Mouse (Mus musculus) heart, embryonic 13.5 days (tissue): Measurements from ENCODE around the gene Nelfb. TPM values are rescaled to one million over a fixed set of nuclear protein-coding genes. Genes with fewer than 3 reads are reported as not detected.
"Not testable (repeated sequence)": the region's sequence is repeated elsewhere in the genome, so short reads cannot be mapped to it uniquely, and the experiment has no call there.

Experiments used
- ATAC-seq: fragments of 200-750 bp; cut with Nextera tagmentation; 2 replicates; pipeline ENCODE4 v1.8.0; 2017; ENCODE audit warnings: moderate TSS enrichment; ENCODE audit not compliant: insufficient number of reproducible peaks, low FRiP score, low TSS enrichment; ENCODE audit errors: extremely low read depth
- H3K27ac ChIP-seq: fragments of 300-500 bp; sonication (generic); replicated peaks from 2 replicates; pipeline ENCODE4 v1.5.1; 2015; ENCODE audit warnings: moderate library complexity, mild to moderate bottlenecking, inconsistent platforms
- H3K27me3 ChIP-seq: fragments of 300-500 bp; sonication (generic); replicated peaks from 2 replicates; pipeline ENCODE4 v1.6.1; 2015; ENCODE audit warnings: mild to moderate bottlenecking, inconsistent platforms
- H3K36me3 ChIP-seq: fragments of 300-500 bp; sonication (generic); 2 replicates; pipeline ENCODE4 v1.6.1; 2015; ENCODE audit warnings: mild to moderate bottlenecking, inconsistent platforms
- H3K4me1 ChIP-seq: fragments of 300-500 bp; sonication (generic); 2 replicates; pipeline ENCODE4 v1.6.1; 2015; ENCODE audit warnings: inconsistent platforms
- H3K4me2 ChIP-seq: fragments of 300-500 bp; sonication (generic); 2 replicates; pipeline ENCODE4 v1.6.1; 2015; ENCODE audit warnings: inconsistent platforms, mild to moderate bottlenecking, moderate library complexity
- H3K4me3 ChIP-seq: fragments of 300-500 bp; sonication (generic); 2 replicates; pipeline ENCODE4 v1.5.1; 2015; ENCODE audit warnings: moderate library complexity, mild to moderate bottlenecking, inconsistent platforms
- H3K9ac ChIP-seq: fragments of 300-500 bp; sonication (generic); 2 replicates; pipeline ENCODE4 v1.6.1; 2015; ENCODE audit warnings: inconsistent platforms, mild to moderate bottlenecking, moderate library complexity
- H3K9me3 ChIP-seq: fragments of 300-500 bp; sonication (generic); 2 replicates; pipeline ENCODE4 v1.6.1; 2016; ENCODE audit warnings: inconsistent platforms
- WGBS: fragments of 180-500 bp; shearing (Covaris S2); methylation state at CpG from one replicate; pipeline ENCODE4 v1.1.7; 2015; ENCODE audit warnings: mixed read lengths; 5-methylcytosine and 5-hydroxymethylcytosine counted together
- polyA plus RNA-seq: library from polyadenylated mRNA; unstranded; fragments of >200 nt; fragmentation: Nextera tagmentation; extraction: Ambion mirVana; gene quantifications from 2 replicates; pipeline ENCODE4 v1.2.1, GENCODE M21; 2015

Nelfb gene
- polyA plus RNA-seq: 68.8 and 72.8 TPM in 2 replicates

- H3K27me3 ChIP-seq: peaks cover 24% of the 10 kb centered on the region
Measured at GRCm38 (mm10) chr2:25211121-25211670, at the start of gene Nelfb. Gene Nelfb (minus strand): TSS chr2:25211489.

DNA sequence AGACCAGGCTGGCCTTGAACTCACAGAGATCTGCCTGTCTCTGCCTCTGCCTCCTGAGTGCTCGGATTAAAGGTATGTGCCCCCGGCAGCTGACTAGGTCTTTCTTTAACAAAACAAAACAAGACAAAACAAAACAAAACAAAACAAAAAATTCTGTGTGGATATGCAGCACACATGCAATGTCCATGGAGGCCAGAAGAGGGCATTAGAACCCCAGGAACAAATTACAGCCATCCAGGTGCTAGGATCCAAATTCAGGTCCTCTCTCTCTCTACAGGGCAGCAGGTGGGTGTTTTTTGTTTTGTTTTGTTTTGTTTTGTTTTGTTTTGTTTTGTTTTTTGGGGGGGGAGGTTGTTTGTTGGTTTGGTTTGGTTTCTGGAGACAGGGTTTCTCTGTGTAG lies 47.6 kb upstream of the Nelfb start:
- no peak for ATAC-seq
- Histone ChIP-seq H3K27me3 (peaks cover 7% of the 10 kb centered on the region), H3K9ac (no peak overlapping the region), H3K36me3 (no peaks in the 10 kb centered on the region), H3K4me3 (no peak overlapping the region), H3K4me1 (peaks cover 34% of the 10 kb centered on the region), H3K27ac (no peak overlapping the region), H3K4me2 (no peak overlapping the region), H3K9me3 (no peaks in the 10 kb centered on the region)
- WGBS: 56% methylated on average over 2 of the region's 2 CpGs

More at GRCm38 (mm10) chr2:25211121-25211670, at the start of gene Nelfb:
- Histone ChIP-seq H3K9me3 (no peaks in the 10 kb centered on the region), H3K4me3 (peak within 1 kb of the TSS; percentile 98), H3K36me3 (peaks cover 35% of the 10 kb centered on the region), H3K9ac (peak within 1 kb of the TSS; percentile 96), H3K4me2 (peak within 1 kb of the TSS; percentile 82), H3K4me1 (peaks cover 23% of the 10 kb centered on the region), H3K27ac (peak within 1 kb of the TSS; percentile 89)
- peak; percentile 74 for ATAC-seq
- under 1% methylated on average over 44 of the region's 44 CpGs for WGBS

GRCm38 (mm10) chr2:25257250-25257649 lies 46.0 kb upstream of the Nelfb start:
- H3K4me3 ChIP-seq, ATAC-seq, H3K27ac ChIP-seq, H3K9me3 ChIP-seq, H3K4me2 ChIP-seq, H3K27me3 ChIP-seq, H3K9ac ChIP-seq: not testable (repeated sequence)
- WGBS: 74% methylated on average over 5 of the region's 5 CpGs
- Histone ChIP-seq H3K4me1 (peaks cover 25% of the 10 kb centered on the region), H3K36me3 (peaks cover 11% of the 10 kb centered on the region)

GRCm38 (mm10) chr2:25256443-25257109 lies 45.3 kb upstream of the Nelfb start:
- H3K36me3 ChIP-seq: peaks cover 18% of the 10 kb centered on the region
- H3K9ac ChIP-seq: peak overlapping the region; percentile 89
- peak overlapping the region; percentile 64 for H3K27ac ChIP-seq
- WGBS: 54% methylated on average over 12 of the region's 12 CpGs
- peaks cover 21% of the 10 kb centered on the region for H3K4me1 ChIP-seq
- not testable (repeated sequence) for ATAC-seq, H3K27me3 ChIP-seq, H3K9me3 ChIP-seq
- peak overlapping the region; percentile 94 for H3K4me2 ChIP-seq
- H3K4me3 ChIP-seq: peak overlapping the region; percentile 88

DNA sequence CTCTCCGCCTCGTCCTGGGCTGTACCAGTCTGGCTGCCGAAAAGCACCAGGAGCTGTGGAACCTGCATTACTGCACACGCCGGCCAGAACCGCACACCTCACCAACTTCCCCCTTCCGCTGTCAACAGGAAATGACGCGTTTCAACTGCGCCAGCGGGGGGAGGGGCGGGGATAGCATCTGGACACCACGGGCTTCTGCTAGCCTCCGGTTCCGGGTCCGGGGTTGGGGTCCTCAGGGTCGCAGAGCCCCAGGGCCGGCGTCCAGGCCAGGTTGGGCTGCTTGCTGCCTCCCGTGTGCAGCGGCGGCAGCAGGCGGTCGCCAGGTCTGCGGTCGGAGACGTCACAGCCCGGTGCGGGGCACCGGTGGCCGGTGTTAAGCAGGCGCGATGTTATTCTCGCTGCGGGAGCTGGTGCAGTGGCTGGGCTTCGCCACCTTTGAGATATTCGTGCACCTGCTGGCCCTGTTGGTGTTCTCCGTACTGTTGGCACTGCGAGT lies 44.0 kb upstream of the Nelfb start, which contains the start of gene Tmem203:
Gene Tmem203, plus strand, starts transcription at position 156 of the 496 bp plus-strand sequence.
- H3K4me3 ChIP-seq: peak within 1 kb of the TSS; percentile 88
- peak within 1 kb of the TSS; percentile 94 for H3K4me2 ChIP-seq
- H3K9me3 ChIP-seq: no peaks in the 10 kb centered on the region
- H3K4me1 ChIP-seq: peaks cover 21% of the 10 kb centered on the region
- peak within 1 kb of the TSS; percentile 64 for H3K27ac ChIP-seq
- peaks cover 31% of the 10 kb centered on the region for H3K36me3 ChIP-seq
- under 1% methylated on average over 39 of the region's 39 CpGs for WGBS
- peak; percentile 82 for ATAC-seq
- H3K9ac ChIP-seq: peak within 1 kb of the TSS; percentile 89
- H3K27me3 ChIP-seq: no peaks in the 10 kb centered on the region

- no peak overlapping the region for H3K27ac ChIP-seq
- H3K4me2 ChIP-seq: no peak overlapping the region
- H3K4me3 ChIP-seq: no peak overlapping the region
- peaks cover 60% of the 10 kb centered on the region for H3K36me3 ChIP-seq
- 77% methylated on average over 1 of the region's 1 CpGs for WGBS
- H3K4me1 ChIP-seq: peaks cover 21% of the 10 kb centered on the region
- no peak overlapping the region for H3K9ac ChIP-seq
- H3K27me3 ChIP-seq: no peaks in the 10 kb centered on the region
- no peak for ATAC-seq
- no peaks in the 10 kb centered on the region for H3K9me3 ChIP-seq
Measured at GRCm38 (mm10) chr2:25252331-25252730, 41.0 kb upstream of the Nelfb start.

DNA sequence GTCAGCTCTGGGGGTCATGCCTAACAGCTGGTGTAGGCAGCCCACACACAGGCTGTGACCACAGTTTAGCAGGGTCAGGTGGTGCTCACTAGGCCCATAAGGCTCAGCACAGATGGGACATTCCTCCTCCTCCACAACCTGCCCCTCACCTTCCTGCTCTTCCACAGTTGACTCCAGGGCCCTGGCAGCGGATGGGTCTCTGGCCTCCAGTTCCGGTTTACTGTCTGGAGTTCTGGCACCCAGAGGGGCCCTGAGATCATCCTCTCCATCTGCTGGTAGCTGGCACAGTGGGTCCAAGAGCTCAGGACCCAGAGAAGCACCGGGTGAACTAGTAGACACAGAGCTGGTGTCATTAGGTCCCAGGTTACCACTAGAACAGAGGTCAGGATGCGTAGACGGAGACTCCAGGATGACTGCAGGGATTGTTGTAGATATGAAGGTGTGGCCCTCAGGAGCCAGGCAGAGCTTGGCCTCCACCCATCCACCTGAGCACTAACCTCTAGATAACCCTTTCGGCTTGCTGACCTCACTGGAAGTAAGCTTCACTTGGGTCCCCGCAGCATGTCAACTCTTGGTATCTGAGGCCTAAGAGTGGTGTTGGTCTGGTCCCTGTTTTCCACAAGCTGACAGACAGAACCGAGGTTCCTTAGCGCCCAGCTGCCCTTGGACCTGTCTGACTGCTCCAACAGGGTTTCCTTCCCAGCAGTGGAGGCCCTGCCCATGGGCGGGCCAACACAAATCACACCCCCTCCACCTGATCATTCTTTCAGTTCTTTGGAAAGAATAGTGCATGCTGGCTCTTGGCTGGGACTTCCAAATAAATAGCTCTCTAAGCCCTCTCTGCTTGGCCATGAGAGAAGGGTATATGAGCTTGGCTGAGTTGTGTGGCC lies 35.1 kb upstream of the Nelfb start, which contains the start of gene AL732309.1:
Gene AL732309.1, minus strand, starts transcription at position 681 of the 890 bp plus-strand sequence.
- Histone ChIP-seq H3K4me1 (peaks cover 14% of the 10 kb centered on the region), H3K9me3 (no peaks in the 10 kb centered on the region), H3K27ac (no peak within 1 kb of the TSS), H3K9ac (no peak within 1 kb of the TSS), H3K27me3 (peaks cover 29% of the 10 kb centered on the region), H3K36me3 (peaks cover 49% of the 10 kb centered on the region), H3K4me3 (no peak within 1 kb of the TSS), H3K4me2 (no peak within 1 kb of the TSS)
- no peak for ATAC-seq
- 84% methylated on average over 10 of the region's 10 CpGs for WGBS

DNA sequence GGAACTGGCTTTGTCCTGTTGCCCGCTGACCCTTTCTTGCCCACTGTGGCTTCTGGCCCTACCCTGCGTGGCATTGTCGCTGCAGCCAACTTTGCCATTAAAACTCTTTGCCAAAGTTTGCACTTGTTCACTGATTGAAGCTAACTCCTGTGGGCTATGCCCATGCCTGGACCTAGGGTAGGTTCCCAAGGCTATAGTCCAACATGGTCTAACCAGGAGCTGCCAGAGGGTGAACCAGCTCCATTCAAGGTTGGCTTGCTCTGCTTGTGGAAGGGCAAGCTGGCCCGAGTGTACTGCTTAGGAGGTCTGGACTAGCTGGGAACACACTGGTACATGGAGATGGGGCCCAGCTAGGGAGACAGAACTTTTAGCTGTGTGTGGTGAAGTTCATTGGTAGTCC lies 32.9 kb upstream of the Nelfb start:
- Histone ChIP-seq H3K4me1 (peaks cover 25% of the 10 kb centered on the region), H3K4me3 (no peak overlapping the region), H3K4me2 (no peak overlapping the region), H3K9me3 (no peaks in the 10 kb centered on the region), H3K36me3 (peaks cover 27% of the 10 kb centered on the region), H3K9ac (no peak overlapping the region), H3K27me3 (peaks cover 43% of the 10 kb centered on the region), H3K27ac (no peak overlapping the region)
- ATAC-seq: no peak
- 79% methylated on average over 4 of the region's 4 CpGs for WGBS

- WGBS: 64% methylated on average over 8 of the region's 8 CpGs
- Histone ChIP-seq H3K27ac (no peak overlapping the region), H3K4me3 (no peak overlapping the region)
Measured at GRCm38 (mm10) chr2:25243342-25243741, 32.1 kb upstream of the Nelfb start.

GRCm38 (mm10) chr2:25242101-25242506 lies 30.8 kb upstream of the Nelfb start, which contains the start of the genes Rnf208 and Cysrt1:
Gene Rnf208 (plus strand): TSS chr2:25242255.
Gene Cysrt1 (minus strand): TSS chr2:25242452.
- peaks cover 25% of the 10 kb centered on the region for H3K4me1 ChIP-seq
- no peaks in the 10 kb centered on the region for H3K9me3 ChIP-seq
- ATAC-seq: no peak
- H3K27ac ChIP-seq: no peak within 1 kb of the TSS
- peaks cover 55% of the 10 kb centered on the region for H3K27me3 ChIP-seq
- 0% methylated on average over 58 of the region's 59 CpGs for WGBS
- peak within 1 kb of the TSS; percentile 98 for H3K4me2 ChIP-seq
- peak within 1 kb of the TSS; percentile 82 for H3K9ac ChIP-seq
- peaks cover 7% of the 10 kb centered on the region for H3K36me3 ChIP-seq
- H3K4me3 ChIP-seq: peak within 1 kb of the TSS; percentile 62

More at GRCm38 (mm10) chr2:25243342-25243741, 32.1 kb upstream of the Nelfb start:
- H3K4me1 ChIP-seq: peaks cover 25% of the 10 kb centered on the region
- H3K9me3 ChIP-seq: no peaks in the 10 kb centered on the region
- H3K4me2 ChIP-seq: no peak overlapping the region
- peaks cover 19% of the 10 kb centered on the region for H3K36me3 ChIP-seq
- ATAC-seq: no peak
- H3K9ac ChIP-seq: no peak overlapping the region
- H3K27me3 ChIP-seq: peaks cover 48% of the 10 kb centered on the region

DNA sequence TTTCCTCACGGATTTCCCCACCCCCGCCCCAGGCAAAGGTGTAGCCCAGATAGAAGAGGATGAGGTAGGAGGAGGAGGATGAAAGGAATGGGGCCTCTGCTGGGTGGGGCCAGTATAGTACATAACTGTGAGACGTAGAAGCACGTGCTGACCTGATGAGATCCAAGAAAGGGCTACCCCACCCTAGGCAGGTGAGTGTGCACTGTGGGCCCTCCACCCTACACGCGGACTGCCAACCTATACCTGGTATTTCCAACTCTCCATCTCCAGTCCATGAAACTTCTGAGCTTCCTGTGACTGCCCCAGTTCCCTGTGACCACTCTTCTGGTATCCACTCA lies 30.1 kb upstream of the Nelfb start:
- 13% methylated on average over 6 of the region's 6 CpGs for WGBS
- H3K9ac ChIP-seq: peak overlapping the region; percentile 82
- H3K36me3 ChIP-seq: peaks cover 4% of the 10 kb centered on the region; the same call in 1 of the 2 replicates
- H3K27me3 ChIP-seq: peaks cover 55% of the 10 kb centered on the region
- H3K4me3 ChIP-seq: peak overlapping the region; percentile 62
- H3K4me2 ChIP-seq: peak overlapping the region; percentile 98
- H3K27ac ChIP-seq: no peak overlapping the region
- peaks cover 25% of the 10 kb centered on the region for H3K4me1 ChIP-seq
- ATAC-seq: no peak
- H3K9me3 ChIP-seq: no peaks in the 10 kb centered on the region
